29 mouse cellular contexts compared by ENCODE assay signal in genomic region chr15:74294109-74294508, GRCm38 (mm10).
DNase-seq lines count a peak whose midpoint lies in the region; ATAC-seq and TF ChIP-seq lines count a peak whose summit lies in the region.
"Had no signal": no experiment of that assay in that cellular context is flagged by ENCODE, and none has a peak within 500 bp of the region (broad histone marks: within the 10 kb centered on the region; RNA-seq: fewer than 3 reads in every experiment).

No protein-coding gene starts in this region.

- H3ac ChIP-seq in C2C12 (ENCODE audit: control insufficient read depth, insufficient read length, low read depth) (no peak overlapping the region), myocyte (ENCODE audit: control insufficient read depth, insufficient read length) (no peak overlapping the region)

- H3K79me2 ChIP-seq in C2C12 (ENCODE audit: control insufficient read depth, insufficient read depth) = no peaks in the 10 kb centered on the region
- no peaks in the 10 kb centered on the region for H3K79me2 ChIP-seq in myocyte (ENCODE audit: control insufficient read depth, insufficient read depth)

- H3K9me3 ChIP-seq in midbrain, embryonic 14.5 days (ENCODE audit: control insufficient read depth, low read length) = no peaks in the 10 kb centered on the region
- H3K9me3 ChIP-seq in midbrain, postnatal 0 days (ENCODE audit: low read length) = no peaks in the 10 kb centered on the region
- H3K9me3 ChIP-seq: embryonic facial prominence, embryonic 13.5 days; forebrain, embryonic 10.5 days; forebrain, embryonic 15.5 days; heart, embryonic 13.5 days; limb, embryonic 12.5 days; liver, embryonic 15.5 days; midbrain, embryonic 13.5 days; neural tube, embryonic 12.5 days; stomach, embryonic 15.5 days had no signal

- no peaks in the 10 kb centered on the region for H3K27me3 ChIP-seq in midbrain, embryonic 14.5 days (ENCODE audit: control insufficient read depth, insufficient read depth, low read length)
- no peaks in the 10 kb centered on the region for H3K27me3 ChIP-seq in midbrain, postnatal 0 days (ENCODE audit: insufficient read depth, low read length)
- H3K27me3 ChIP-seq in C2C12 (ENCODE audit: control insufficient read depth, insufficient read depth, insufficient read length) (no peaks in the 10 kb centered on the region), myocyte (ENCODE audit: control insufficient read depth, insufficient read depth, insufficient read length) (no peaks in the 10 kb centered on the region)
- H3K27me3 ChIP-seq in cerebellum, adult 2 months (ENCODE audit: control insufficient read depth, insufficient read depth, low read length) = no peaks in the 10 kb centered on the region
- H3K27me3 ChIP-seq: embryonic facial prominence, embryonic 13.5 days; forebrain, embryonic 15.5 days; limb, embryonic 12.5 days; liver, embryonic 15.5 days; midbrain, embryonic 13.5 days; neural tube, embryonic 12.5 days; stomach, embryonic 15.5 days had no signal

- no peak for TF ChIP-seq CTCF in midbrain, postnatal 0 days (IDR thresholded peaks at IDR 0.05)
- TF ChIP-seq CTCF in C2C12 (IDR thresholded peaks at IDR 0.05; ENCODE audit: control insufficient read depth, insufficient read depth, insufficient read length) = no peak
- no peak for TF ChIP-seq CTCF in cerebellum, adult 2 months (IDR thresholded peaks at IDR 0.05; ENCODE audit: borderline replicate concordance, insufficient read depth, low read depth, low read length)

- 0 out of 2 replicates have a peak overlapping the region, but pooled peaks have one; percentile 41 for H3K27ac ChIP-seq in midbrain, embryonic 14.5 days (replicated peaks; ENCODE audit: low read depth, low read length)
- no peak overlapping the region for H3K27ac ChIP-seq in midbrain, postnatal 0 days (ENCODE audit: low read depth, low read length)
- no peak overlapping the region for H3K27ac ChIP-seq in cerebellum, adult 2 months (ENCODE audit: insufficient read depth, low read length)
- H3K27ac ChIP-seq: embryonic facial prominence, embryonic 13.5 days; forebrain, embryonic 15.5 days; heart, embryonic 13.5 days; limb, embryonic 12.5 days; liver, embryonic 15.5 days; midbrain, embryonic 13.5 days; neural tube, embryonic 12.5 days; stomach, embryonic 15.5 days had no signal

- H3K4me3 ChIP-seq in midbrain, embryonic 14.5 days (replicated peaks; ENCODE audit: low read depth, low read length) = no peak overlapping the region
- no peak overlapping the region for H3K4me3 ChIP-seq in midbrain, postnatal 0 days (ENCODE audit: low read depth, low read length)
- no peak overlapping the region for H3K4me3 ChIP-seq in C2C12 (ENCODE audit: insufficient read depth, poor library complexity, severe bottlenecking)
- no peak overlapping the region for H3K4me3 ChIP-seq in myocyte
- no peak overlapping the region for H3K4me3 ChIP-seq in cerebellum, adult 2 months (replicated peaks; ENCODE audit: insufficient read depth, low read depth, low read length)
- H3K4me3 ChIP-seq: embryonic facial prominence, embryonic 13.5 days; forebrain, embryonic 10.5 days; forebrain, embryonic 15.5 days; heart, embryonic 13.5 days; limb, embryonic 12.5 days; liver, embryonic 15.5 days; midbrain, embryonic 13.5 days; neural tube, embryonic 12.5 days; stomach, embryonic 15.5 days had no signal

- no peak for DNase-seq in frontal cortex, postnatal 10 days (ENCODE audit: low spot score in 2 of 2)
- DNase-seq in midbrain, embryonic 14.5 days = no peak
- DNase-seq in midbrain, postnatal 0 days (ENCODE audit: low spot score) = no peak
- DNase-seq in cerebellum, adult 2 months = no peak
- no peak for DNase-seq in gastrocnemius, postnatal 14 days
- DNase-seq: adrenal gland, adult 2 months; cerebellum, adult 9-10 months; embryo, embryonic 11 days; heart, postnatal 10 days; kidney, adult 8-10 months; kidney, postnatal 10 days; lung, embryonic 14.5 days; lung, postnatal 14 days; thymus, postnatal 14 days had no signal

- WGBS in midbrain, embryonic 14.5 days = 71% methylated on average over 10 of the region's 10 CpGs
- WGBS in midbrain, postnatal 0 days = 73% methylated on average over 10 of the region's 10 CpGs
- WGBS in cerebellum, adult 2 months = 24% methylated on average over 10 of the region's 10 CpGs

- no peak overlapping the region for H3K9ac ChIP-seq in midbrain, embryonic 14.5 days (replicated peaks; ENCODE audit: low read length)
- no peak overlapping the region for H3K9ac ChIP-seq in midbrain, postnatal 0 days (replicated peaks; ENCODE audit: low read length, poor library complexity, severe bottlenecking)
- H3K9ac ChIP-seq: embryonic facial prominence, embryonic 13.5 days; forebrain, embryonic 15.5 days; heart, embryonic 13.5 days; limb, embryonic 12.5 days; liver, embryonic 15.5 days; lung, embryonic 14.5 days; midbrain, embryonic 13.5 days; neural tube, embryonic 12.5 days; stomach, embryonic 15.5 days had no signal

- H3K79me3 ChIP-seq in C2C12 (ENCODE audit: low read depth) = no peaks in the 10 kb centered on the region

- H3K4me1 ChIP-seq in midbrain, embryonic 14.5 days (ENCODE audit: control insufficient read depth, insufficient read depth, low read length) = peaks cover 13% of the 10 kb centered on the region
- no peaks in the 10 kb centered on the region for H3K4me1 ChIP-seq in midbrain, postnatal 0 days (ENCODE audit: insufficient read depth, low read length)
- no peaks in the 10 kb centered on the region for H3K4me1 ChIP-seq in cerebellum, adult 2 months (ENCODE audit: control insufficient read depth, insufficient read depth, low read length)
- H3K4me1 ChIP-seq: limb, embryonic 12.5 days; liver, embryonic 15.5 days; stomach, embryonic 15.5 days had no signal

- no peak for TF ChIP-seq POLR2A in myocyte (IDR thresholded peaks at IDR 0.05; ENCODE audit: insufficient read length, low read depth)
- no peak for TF ChIP-seq POLR2A in cerebellum, adult 2 months (IDR thresholded peaks at IDR 0.05; ENCODE audit: borderline replicate concordance, insufficient read depth, low read length)

- intact Hi-C loops in gastrocnemius, postnatal 14 days (cut with DNase I; ENCODE audit: low total_unique reads) = no loop called here

- ATAC-seq in frontal cortex, adult (ENCODE audit: low TSS enrichment) = peak; percentile 64; the same call in 1 of the 2 replicates
- ATAC-seq in midbrain, embryonic 14.5 days (ENCODE audit: low FRiP score, low TSS enrichment) = no peak
- no peak for ATAC-seq in midbrain, postnatal 0 days (ENCODE audit: low FRiP score)
- ATAC-seq: activated CD4-positive, CD25-positive, alpha-beta regulatory T cell, adult 4 months; CD4-positive, CD25-positive, alpha-beta regulatory T cell, adult 4 months; intestine, embryonic 16.5 days; midbrain, embryonic 13.5 days had no signal

- H3K36me3 ChIP-seq in midbrain, embryonic 14.5 days (ENCODE audit: control insufficient read depth, insufficient read depth, low read length) = no peaks in the 10 kb centered on the region
- no peaks in the 10 kb centered on the region for H3K36me3 ChIP-seq in midbrain, postnatal 0 days (ENCODE audit: insufficient read depth, low read length)
- H3K36me3 ChIP-seq in C2C12 (ENCODE audit: control insufficient read depth, insufficient read depth) = no peaks in the 10 kb centered on the region
- no peaks in the 10 kb centered on the region for H3K36me3 ChIP-seq in myocyte (ENCODE audit: control insufficient read depth, insufficient read depth)
- H3K36me3 ChIP-seq: embryonic facial prominence, embryonic 13.5 days; forebrain, embryonic 10.5 days; forebrain, embryonic 15.5 days; heart, embryonic 13.5 days; limb, embryonic 12.5 days; liver, embryonic 15.5 days; midbrain, embryonic 13.5 days; neural tube, embryonic 12.5 days; stomach, embryonic 15.5 days had no signal

- no peak overlapping the region for H3K4me2 ChIP-seq in midbrain, embryonic 14.5 days (ENCODE audit: low read length)
- H3K4me2 ChIP-seq in midbrain, postnatal 0 days (ENCODE audit: low read depth, low read length, poor library complexity, severe bottlenecking) = no peak overlapping the region
- peak overlapping the region; percentile 8 for H3K4me2 ChIP-seq in myocyte (ENCODE audit: low read depth)
- H3K4me2 ChIP-seq: embryonic facial prominence, embryonic 13.5 days; forebrain, embryonic 15.5 days; heart, embryonic 13.5 days; limb, embryonic 12.5 days; liver, embryonic 15.5 days; lung, embryonic 14.5 days; midbrain, embryonic 13.5 days; neural tube, embryonic 12.5 days; stomach, embryonic 15.5 days had no signal

TF ChIP-seq in C2C12, 6 proteins besides CTCF, POLR2A, EP300 and RAD21:
- TF ChIP-seq MYOG (IDR thresholded peaks at IDR 0.05; ENCODE audit: control insufficient read depth, extremely low read depth, insufficient read length) = no peak
- no peak for TF ChIP-seq MYOD1 (IDR thresholded peaks at IDR 0.05; ENCODE audit: control insufficient read depth, insufficient read length, low read depth)
- TF ChIP-seq FOSL1 (IDR thresholded peaks at IDR 0.05; ENCODE audit: insufficient read depth, low read length, poor library complexity, severe bottlenecking) = peak; percentile 14
- TF ChIP-seq USF1 (IDR thresholded peaks at IDR 0.05; ENCODE audit: low read depth) = no peak
- TF ChIP-seq MAX (IDR thresholded peaks at IDR 0.05) = peak; percentile 36

TF ChIP-seq in myocyte, 11 proteins besides CTCF, POLR2A, EP300 and RAD21:
- TF ChIP-seq REST (IDR thresholded peaks at IDR 0.05; ENCODE audit: insufficient read depth, insufficient read length) (no peak), MAX (IDR thresholded peaks at IDR 0.05; ENCODE audit: low read depth) (no peak), SRF (IDR thresholded peaks at IDR 0.05; ENCODE audit: control insufficient read depth, insufficient read length, low read depth) (no peak), MYOD1 (IDR thresholded peaks at IDR 0.05; ENCODE audit: control insufficient read depth in 1 of 3, insufficient read length in 2 of 3, low read depth in 2 of 3) (no peak), TCF3 (IDR thresholded peaks at IDR 0.05; ENCODE audit: insufficient read length, low read depth) (no peak), MYOG (IDR thresholded peaks at IDR 0.05; ENCODE audit: control insufficient read depth in 1 of 3, insufficient read depth in 1 of 3, insufficient read length in 2 of 3, low read depth in 2 of 3) (no peak), E2F4 (IDR thresholded peaks at IDR 0.05; ENCODE audit: insufficient read depth) (no peak), CEBPB (IDR thresholded peaks at IDR 0.05; ENCODE audit: insufficient read depth, poor library complexity, severe bottlenecking) (no peak), POLR2AphosphoS2 (IDR thresholded peaks at IDR 0.05; ENCODE audit: insufficient read length, low read depth) (no peak), USF1 (IDR thresholded peaks at IDR 0.05; ENCODE audit: low read depth) (no peak), TCF12 (IDR thresholded peaks at IDR 0.05; ENCODE audit: insufficient read depth, poor library complexity, severe bottlenecking) (no peak)
